Comparison of ENCODE assay signal across 24 mouse cellular contexts in the genomic region with DNA sequence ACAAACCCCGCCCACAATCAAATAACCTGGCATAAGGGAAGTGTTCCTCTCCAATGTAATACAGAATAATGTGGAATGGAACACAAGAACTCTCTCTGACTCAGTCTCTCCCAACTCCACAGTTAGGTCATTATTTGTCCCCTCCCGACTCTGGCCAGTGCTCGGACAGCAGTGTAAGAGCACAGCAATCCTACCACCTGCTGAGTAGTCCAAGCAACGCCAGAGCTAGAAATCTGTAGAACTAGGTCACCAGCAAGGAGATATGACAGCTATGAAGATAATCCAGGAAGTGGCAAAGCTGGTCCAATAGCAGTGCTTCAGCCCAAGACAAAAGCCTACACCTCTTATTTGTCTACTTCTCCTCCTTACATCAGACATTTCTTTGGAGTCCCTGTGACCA. TPM values are rescaled to one million over a fixed set of nuclear protein-coding genes. Genes with fewer than 3 reads are reported as not detected.
"Had no signal": no experiment of that assay in that cellular context is flagged by ENCODE, and none has a peak within 500 bp of the region (broad histone marks: within the 10 kb centered on the region; RNA-seq: fewer than 3 reads in every experiment).

No protein-coding gene starts in this region.

- DNase-seq: liver, postnatal 0 days; lung, postnatal 14 days; thymus, adult 2 months; thymus, postnatal 25 days; thymus, postnatal 4 days had no signal

- H3K9me3 ChIP-seq: liver, embryonic 15.5 days; lung, embryonic 15.5 days; megakaryocyte, embryonic 14.5 days; midbrain, embryonic 13.5 days; midbrain, embryonic 15.5 days; neural tube, embryonic 13.5 days; neural tube, embryonic 15.5 days; stomach, embryonic 15.5 days had no signal

- H3K4me2 ChIP-seq: liver, embryonic 15.5 days; lung, embryonic 15.5 days; midbrain, embryonic 11.5 days; midbrain, embryonic 13.5 days; midbrain, embryonic 15.5 days; neural tube, embryonic 13.5 days; neural tube, embryonic 15.5 days; stomach, embryonic 15.5 days had no signal

- H3K27ac ChIP-seq: liver, embryonic 15.5 days; lung, embryonic 15.5 days; macrophage; midbrain, embryonic 13.5 days; midbrain, embryonic 15.5 days; neural tube, embryonic 13.5 days; neural tube, embryonic 15.5 days; stomach, embryonic 15.5 days; stomach, postnatal 0 days had no signal

- H3K27me3 ChIP-seq: liver, embryonic 15.5 days; lung, embryonic 15.5 days; megakaryocyte, embryonic 14.5 days; midbrain, embryonic 13.5 days; midbrain, embryonic 15.5 days; neural tube, embryonic 13.5 days; neural tube, embryonic 15.5 days; stomach, embryonic 15.5 days had no signal

- H3K4me3 ChIP-seq: liver, embryonic 15.5 days; lung, embryonic 15.5 days; megakaryocyte, embryonic 14.5 days; midbrain, embryonic 13.5 days; midbrain, embryonic 15.5 days; neural tube, embryonic 13.5 days; neural tube, embryonic 15.5 days; stomach, embryonic 15.5 days had no signal

- H3K9ac ChIP-seq: liver, embryonic 15.5 days; liver, postnatal 0 days; lung, embryonic 15.5 days; midbrain, embryonic 13.5 days; midbrain, embryonic 15.5 days; neural tube, embryonic 13.5 days; neural tube, embryonic 15.5 days; stomach, embryonic 15.5 days had no signal

- H3K4me1 ChIP-seq: lung, embryonic 15.5 days; midbrain, embryonic 13.5 days; midbrain, embryonic 15.5 days; neural tube, embryonic 13.5 days; neural tube, embryonic 15.5 days; stomach, embryonic 15.5 days had no signal

RNA-seq across cellular contexts. Expression of a gene that starts 20.7 kb away (rescaled TPM):
- total RNA-seq: megakaryocyte progenitor cell, adult 5-6 weeks; monocyte, adult 5-6 weeks had no signal
- polyA plus RNA-seq: liver, embryonic 15.5 days; liver, postnatal 0 days; lung, adult 2 months; lung, postnatal 0 days; macrophage; spleen, adult 2 months; stomach, embryonic 15.5 days; stomach, postnatal 0 days; urinary bladder, adult 2 months had no signal

RNA-seq across cellular contexts. Expression of a gene that starts 50.2 kb away (rescaled TPM):
- total RNA-seq: megakaryocyte progenitor cell, adult 5-6 weeks; midbrain, postnatal 0 days; monocyte, adult 5-6 weeks had no signal
- polyA plus RNA-seq: liver, embryonic 15.5 days; liver, postnatal 0 days; lung, adult 2 months; lung, embryonic 15.5 days; lung, postnatal 0 days; macrophage; midbrain, embryonic 11.5 days; midbrain, embryonic 13.5 days; midbrain, embryonic 15.5 days; midbrain, postnatal 0 days; neural tube, embryonic 11.5 days; neural tube, embryonic 13.5 days; neural tube, embryonic 15.5 days; spleen, adult 2 months; stomach, embryonic 15.5 days; stomach, postnatal 0 days; thymus, adult 2 months; urinary bladder, adult 2 months had no signal
